Mouse (Mus musculus) G1E (cell line): ENCODE results near the gene Zfp541.

Source experiments
- CTCF ChIP-seq: IDR thresholded peaks from 2 replicates; pipeline ENCODE4 v1.5.1; 2012; ENCODE audit warnings: low read depth, low read length, inconsistent platforms, mixed read lengths
- GATA1 ChIP-seq: IDR thresholded peaks from 2 replicates; pipeline ENCODE4 v1.6.1; 2012; ENCODE audit warnings: borderline replicate concordance, low read length, inconsistent platforms, mixed read lengths

DNA sequence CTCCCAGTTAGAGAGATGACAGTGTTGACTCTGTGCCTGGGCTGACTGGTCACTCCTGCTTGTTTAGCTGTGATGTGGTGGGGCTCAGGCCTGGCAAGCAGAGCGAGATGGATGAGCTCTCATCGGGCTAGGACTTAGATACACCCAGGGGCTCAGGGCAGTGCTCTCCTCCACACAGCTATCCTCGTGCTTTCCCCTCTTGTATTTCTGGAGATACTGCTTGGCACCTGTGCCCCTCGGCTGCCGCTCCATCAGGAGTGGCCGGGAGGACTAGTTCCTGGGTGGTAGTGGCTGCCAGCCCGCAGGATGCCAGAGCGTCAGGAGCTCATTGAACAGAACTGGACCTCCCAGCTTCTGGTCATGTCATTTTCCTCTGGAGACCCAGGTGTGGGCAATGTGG lies 48.5 kb downstream of the Zfp541 start:
- TF ChIP-seq CTCF: no peak
- no peak for TF ChIP-seq GATA1
